8 mouse cellular contexts compared by ENCODE assay signal in genomic region chr10:81519227-81519977, GRCm38 (mm10). TPM values are rescaled to one million over a fixed set of nuclear protein-coding genes. Genes with fewer than 3 reads are reported as not detected.
DNase-seq lines count a peak whose midpoint lies in the region; TF ChIP-seq lines count a peak whose summit lies in the region.

No protein-coding gene starts in this region.

- H3K27me3 ChIP-seq in CH12.LX (replicated peaks) = peaks cover 4% of the 10 kb centered on the region
- H3K27me3 ChIP-seq in hindbrain, embryonic 10.5 days (ENCODE audit: insufficient read depth, poor library complexity, severe bottlenecking) = peaks cover 21% of the 10 kb centered on the region

- H3K9me3 ChIP-seq in CH12.LX (replicated peaks; ENCODE audit: low read length) = peaks cover 2% of the 10 kb centered on the region
- H3K9me3 ChIP-seq in hindbrain, embryonic 10.5 days = peaks cover 1% of the 10 kb centered on the region

- H3K4me1 ChIP-seq in CH12.LX (ENCODE audit: control insufficient read depth in 1 of 2, insufficient read depth in 2 of 2) = peaks cover 31 to 56% of the 10 kb centered on the region in 2 experiments
- H3K4me1 ChIP-seq in hindbrain, embryonic 10.5 days (replicated peaks) = peaks cover 9% of the 10 kb centered on the region

- no peak overlapping the region for H3K4me3 ChIP-seq in CH12.LX (replicated peaks in 1 of 3; ENCODE audit: low read depth in 2 of 3, low read length in 2 of 3, poor library complexity in 1 of 3)
- H3K4me3 ChIP-seq in macrophage (ENCODE audit: inconsistent target) = no peak overlapping the region
- H3K4me3 ChIP-seq in hindbrain, embryonic 10.5 days = no peak overlapping the region

- no peak overlapping the region for H3K27ac ChIP-seq in CH12.LX (ENCODE audit: insufficient read depth, low read depth)
- peak overlapping the region; percentile 88 for H3K27ac ChIP-seq in macrophage
- no peak overlapping the region for H3K27ac ChIP-seq in hindbrain, embryonic 10.5 days

- H3K79me2 ChIP-seq in CH12.LX (replicated peaks; ENCODE audit: control insufficient read depth, extremely low read depth, insufficient read depth, poor library complexity, severe bottlenecking) (no peaks in the 10 kb centered on the region), macrophage (ENCODE audit: inconsistent target) (peaks cover 54% of the 10 kb centered on the region)

- peak; percentile 80 for TF ChIP-seq EP300 in CH12.LX (IDR thresholded peaks at IDR 0.05; ENCODE audit: low read length)

- no peak overlapping the region for H3K4me2 ChIP-seq in CH12.LX (ENCODE audit: insufficient read depth, low read depth, poor library complexity, severe bottlenecking)

- no peak for TF ChIP-seq POLR2A in CH12.LX (IDR thresholded peaks at IDR 0.05; ENCODE audit: low read depth, low read length)

- H3K9ac ChIP-seq in CH12.LX (ENCODE audit: insufficient read depth, low read depth) = no peak overlapping the region

- in situ Hi-C loops in CH12.LX (cut with MboI; ENCODE audit: low pct_ligation_motif_present, low pct_unique_long_range_greater_than_20kb, low sequenced_read_pairs) = no loop called here

- H3K36me3 ChIP-seq in CH12.LX (replicated peaks in 1 of 2; ENCODE audit: control insufficient read depth in 1 of 2, insufficient read depth in 1 of 2, low read length in 1 of 2) = peaks cover 0 to 4% of the 10 kb centered on the region in 2 experiments
- H3K36me3 ChIP-seq in macrophage (ENCODE audit: inconsistent target) = peaks cover 4% of the 10 kb centered on the region
- no peaks in the 10 kb centered on the region for H3K36me3 ChIP-seq in hindbrain, embryonic 10.5 days

- dilution Hi-C loops in CH12.LX (cut with MboI; ENCODE audit: extremely low pct_ligation_motif_present, extremely low pct_unique_long_range_greater_than_20kb, low sequenced_read_pairs) = no loop called here

- peak; percentile 97 for DNase-seq in heart, adult 11 months
- no peak for DNase-seq in heart, postnatal 4 days
- DNase-seq in CH12.LX (ENCODE audit: extremely low read depth) = no peak
- DNase-seq in induced T-regulatory cell, adult 2 months (ENCODE audit: low read depth) = peak; percentile 35
- no peak for DNase-seq in c-Kit-positive CD71-positive TER-119-positive erythroid progenitor cells, embryonic 14.5 days (ENCODE audit: low spot score)
- no peak for DNase-seq in ovary, adult 18-20 months (ENCODE audit: low spot score)
- DNase-seq in hindbrain, embryonic 10.5 days (ENCODE audit: low spot score) = no peak

- no peak for TF ChIP-seq CTCF in CH12.LX (conservative IDR thresholded peaks at IDR 0.05 in 1 of 2, IDR thresholded peaks at IDR 0.05 in 1 of 2; ENCODE audit: low read depth in 2 of 2, low read length in 2 of 2)

- WGBS in macrophage (ENCODE audit: missing documents) = 6% methylated on average over 6 of the region's 6 CpGs
- WGBS in hindbrain, embryonic 10.5 days = 79% methylated on average over 6 of the region's 6 CpGs

- no peak for TF ChIP-seq RAD21 in CH12.LX (IDR thresholded peaks at IDR 0.05; ENCODE audit: low read depth, low read length)

TF ChIP-seq in CH12.LX, 34 proteins besides CTCF, POLR2A, EP300 and RAD21 (continues in another document):
- TF ChIP-seq TBP (conservative IDR thresholded peaks at IDR 0.05; ENCODE audit: low read depth, low read length) (no peak), MXI1 (IDR thresholded peaks at IDR 0.05; ENCODE audit: low read depth, low read length) (no peak), CHD1 (IDR thresholded peaks at IDR 0.05; ENCODE audit: low read depth, low read length) (no peak), USF2 (conservative IDR thresholded peaks at IDR 0.05; ENCODE audit: low read depth, low read length) (no peak), MAZ (IDR thresholded peaks at IDR 0.05; ENCODE audit: low read depth, low read length) (no peak), ZKSCAN1 (IDR thresholded peaks at IDR 0.05; ENCODE audit: borderline replicate concordance, low read depth, low read length) (no peak), ELF1 (IDR thresholded peaks at IDR 0.05; ENCODE audit: low read depth, low read length) (peak; percentile 32; the same call in 1 of the 2 replicates), JUN (IDR thresholded peaks at IDR 0.05; ENCODE audit: insufficient read depth, low read depth, low read length) (no peak), MEF2A (IDR thresholded peaks at IDR 0.05; ENCODE audit: borderline replicate concordance, low read depth, low read length) (no peak), RCOR1 (conservative IDR thresholded peaks at IDR 0.05; ENCODE audit: low read depth, low read length) (no peak), MYC (IDR thresholded peaks at IDR 0.05; ENCODE audit: low read depth, low read length) (no peak), CHD2 (IDR thresholded peaks at IDR 0.05; ENCODE audit: low read length) (no peak), E2F4 (IDR thresholded peaks at IDR 0.05; ENCODE audit: insufficient replicate concordance, low read depth, low read length) (no peak), UBTF (IDR thresholded peaks at IDR 0.05; ENCODE audit: low read depth, low read length) (no peak), POLR2AphosphoS2 (IDR thresholded peaks at IDR 0.05; ENCODE audit: low read depth, low read length) (no peak), SIN3A (IDR thresholded peaks at IDR 0.05; ENCODE audit: low read length) (0 out of 2 replicates have a peak, but pooled peaks have one; percentile 26), NRF1 (IDR thresholded peaks at IDR 0.05; ENCODE audit: low read depth, low read length) (no peak), GABPA (IDR thresholded peaks at IDR 0.05; ENCODE audit: insufficient replicate concordance, low read depth, low read length) (no peak), TCF12 (IDR thresholded peaks at IDR 0.05; ENCODE audit: low read depth, low read length) (peak; percentile 65; the same call in 1 of the 2 replicates)

RNA-seq across cellular contexts. Expression of gene Gna15, which starts 4.6 kb away (rescaled TPM):
- total RNA-seq in heart, postnatal 4 days (2021) = under 1 TPM; 0.48 to 0.56 TPM
- total RNA-seq in CH12.LX (2012; rRNA removed) = 9.9 and 10.0 TPM in 2 replicates
- 5.2 and 5.5 TPM in 2 replicates for total RNA-seq in CH12.LX (2014; rRNA removed)
- 4.9 and 5.2 TPM in 2 replicates for polyA plus RNA-seq in CH12.LX (2012; ENCODE audit: insufficient read length, low read depth)
- 10 to 100 TPM in 1 of 26 experiments, 1 to 10 TPM in 20, under 1 TPM in 4, not detected in 1; 0.48 to 10.1 (median 6.4) TPM for total RNA-seq in macrophage (2018; cell fraction: chromatin; rRNA removed)
- 10 to 100 TPM in 7 of 26 experiments, 1 to 10 TPM in 19; 2.3 to 11.7 (median 8.1) TPM for total RNA-seq in macrophage (2018; cell fraction: cytosol; rRNA removed)
- 10 to 100 TPM in 4 of 26 experiments, 1 to 10 TPM in 21, under 1 TPM in 1; 0.96 to 24.0 (median 4.6) TPM for total RNA-seq in macrophage (2018; cell fraction: nucleus; rRNA removed)
- polyA plus RNA-seq in macrophage (2018) = 4.6 to 16.6 TPM (median 10.2 TPM) in 3 replicates
- polyA plus RNA-seq in hindbrain, embryonic 10.5 days (2016; fragmentation: Nextera tagmentation; extraction: Ambion mirVana) = 0.63 and 1.6 TPM in 2 replicates

RNA-seq across cellular contexts. Expression of gene S1pr4, which starts 19.5 kb away (rescaled TPM):
- total RNA-seq in heart, postnatal 4 days (2021) = under 1 TPM; 0.50 to 0.57 TPM
- total RNA-seq in CH12.LX (2012; rRNA removed) (0.25 and 0.30 TPM in 2 replicates), CH12.LX (2014; rRNA removed) (not detected in 2 replicates)
- polyA plus RNA-seq in CH12.LX (2012; ENCODE audit: insufficient read length, low read depth) (0.16 and 0.19 TPM in 2 replicates), macrophage (2018) (0.14 to 0.26 TPM (median 0.14 TPM) in 3 replicates)
- under 1 TPM in 13 of 26 experiments, not detected in 13; 0.25 to 0.77 (median 0.50) TPM for total RNA-seq in macrophage (2018; cell fraction: chromatin; rRNA removed)
- under 1 TPM; 0.05 to 0.48 (median 0.21) TPM for total RNA-seq in macrophage (2018; cell fraction: cytosol; rRNA removed)
- 1 to 10 TPM in 1 of 26 experiments, under 1 TPM in 13, not detected in 12; 0.24 to 1.5 (median 0.39) TPM for total RNA-seq in macrophage (2018; cell fraction: nucleus; rRNA removed)
- polyA plus RNA-seq in hindbrain, embryonic 10.5 days (2016; fragmentation: Nextera tagmentation; extraction: Ambion mirVana) = 0.39 and 0.42 TPM in 2 replicates

RNA-seq across cellular contexts. Expression of gene Ncln, which starts 23.2 kb away (rescaled TPM):
- 10 to 100 TPM; 57.1 to 62.3 TPM for total RNA-seq in heart, postnatal 4 days (2021)
- total RNA-seq in CH12.LX (2012; rRNA removed) (99.5 and 104 TPM in 2 replicates), CH12.LX (2014; rRNA removed) (41.5 and 41.7 TPM in 2 replicates)
- polyA plus RNA-seq in CH12.LX (2012; ENCODE audit: insufficient read length, low read depth) (80.5 and 89.5 TPM in 2 replicates), macrophage (2018) (54.5 to 93.3 TPM (median 77.1 TPM) in 3 replicates)
- total RNA-seq in macrophage (2018; cell fraction: chromatin; rRNA removed) = 100 to 1,000 TPM in 4 of 26 experiments, 10 to 100 TPM in 22; 23.1 to 139 (median 73.1) TPM
- 10 to 100 TPM; 38.2 to 99.2 (median 61.0) TPM for total RNA-seq in macrophage (2018; cell fraction: cytosol; rRNA removed)
- 100 to 1,000 TPM in 8 of 26 experiments, 10 to 100 TPM in 18; 40.2 to 144 (median 80.9) TPM for total RNA-seq in macrophage (2018; cell fraction: nucleus; rRNA removed)
- polyA plus RNA-seq in hindbrain, embryonic 10.5 days (2016; fragmentation: Nextera tagmentation; extraction: Ambion mirVana) = 87.4 and 92.6 TPM in 2 replicates

RNA-seq across cellular contexts. Expression of gene Gna11, which starts 25.6 kb away (rescaled TPM):
- total RNA-seq in heart, postnatal 4 days (2021) = 10 to 100 TPM; 58.5 to 62.7 TPM
- total RNA-seq in CH12.LX (2012; rRNA removed) (7.2 and 9.0 TPM in 2 replicates), CH12.LX (2014; rRNA removed) (4.1 and 4.3 TPM in 2 replicates)
- polyA plus RNA-seq in CH12.LX (2012; ENCODE audit: insufficient read length, low read depth) (6.9 and 8.7 TPM in 2 replicates), macrophage (2018) (3.5 to 6.3 TPM (median 6.2 TPM) in 3 replicates)
- 10 to 100 TPM in 18 of 26 experiments, 1 to 10 TPM in 8; 1.5 to 34.9 (median 14.9) TPM for total RNA-seq in macrophage (2018; cell fraction: chromatin; rRNA removed)
- total RNA-seq in macrophage (2018; cell fraction: cytosol; rRNA removed) = 1 to 10 TPM in 23 of 26 experiments, under 1 TPM in 3; 0.37 to 5.9 (median 4.1) TPM
- 10 to 100 TPM in 13 of 26 experiments, 1 to 10 TPM in 13; 2.2 to 41.9 (median 9.7) TPM for total RNA-seq in macrophage (2018; cell fraction: nucleus; rRNA removed)
- 71.2 and 76.9 TPM in 2 replicates for polyA plus RNA-seq in hindbrain, embryonic 10.5 days (2016; fragmentation: Nextera tagmentation; extraction: Ambion mirVana)

RNA-seq across cellular contexts. Expression of gene Celf5, which starts 36.9 kb away (rescaled TPM):
- under 1 TPM; 0.09 to 0.33 TPM for total RNA-seq in heart, postnatal 4 days (2021)
- total RNA-seq in CH12.LX (2012; rRNA removed) (0.08 and 0.17 TPM in 2 replicates), CH12.LX (2014; rRNA removed) (not detected in 2 replicates)
- polyA plus RNA-seq in CH12.LX (2012; ENCODE audit: insufficient read length, low read depth) (0.07 and 0.12 TPM in 2 replicates), macrophage (2018) (0.04 TPM in 1 of 3 replicates, not detected in the others)
- under 1 TPM in 5 of 26 experiments, not detected in 21; 0.16 to 0.57 (median 0.38) TPM for total RNA-seq in macrophage (2018; cell fraction: chromatin; rRNA removed)
- total RNA-seq in macrophage (2018; cell fraction: cytosol; rRNA removed) = under 1 TPM in 9 of 26 experiments, not detected in 17; 0.03 to 0.24 (median 0.05) TPM
- under 1 TPM in 4 of 26 experiments, not detected in 22; 0.10 to 0.44 (median 0.15) TPM for total RNA-seq in macrophage (2018; cell fraction: nucleus; rRNA removed)
- 3.1 and 12.9 TPM in 2 replicates for polyA plus RNA-seq in hindbrain, embryonic 10.5 days (2016; fragmentation: Nextera tagmentation; extraction: Ambion mirVana)

Comparison
In these comparisons a context has a peak if more than half of its experiments do, and no peak if none do; other contexts are left out.
1. DNase-seq: peak in heart, adult 11 months (single experiment) and induced T-regulatory cell, adult 2 months (single experiment); none in heart, postnatal 4 days (single experiment), CH12.LX (single experiment), c-Kit-positive CD71-positive TER-119-positive erythroid progenitor cells, embryonic 14.5 days (single experiment), ovary, adult 18-20 months (single experiment) and hindbrain, embryonic 10.5 days (single experiment).